Mouse (Mus musculus) testis, adult 2 months (tissue): ENCODE data around the gene Zdhhc12.

Source experiments
- CTCF ChIP-seq: fragments of 200-500 bp; IDR thresholded peaks from 2 replicates; pipeline ENCODE4 v1.5.1; 2012; ENCODE audit warnings: low read depth, mild to moderate bottlenecking, inconsistent platforms, low read length, moderate library complexity; ENCODE audit not compliant: control insufficient read depth, insufficient read depth, insufficient replicate concordance
- POLR2A ChIP-seq: fragments of 200-500 bp; IDR thresholded peaks from 2 replicates; pipeline ENCODE4 v1.6.1; 2012; ENCODE audit warnings: low read depth, mild to moderate bottlenecking, inconsistent platforms, low read length, moderate library complexity; ENCODE audit not compliant: control insufficient read depth

DNA sequence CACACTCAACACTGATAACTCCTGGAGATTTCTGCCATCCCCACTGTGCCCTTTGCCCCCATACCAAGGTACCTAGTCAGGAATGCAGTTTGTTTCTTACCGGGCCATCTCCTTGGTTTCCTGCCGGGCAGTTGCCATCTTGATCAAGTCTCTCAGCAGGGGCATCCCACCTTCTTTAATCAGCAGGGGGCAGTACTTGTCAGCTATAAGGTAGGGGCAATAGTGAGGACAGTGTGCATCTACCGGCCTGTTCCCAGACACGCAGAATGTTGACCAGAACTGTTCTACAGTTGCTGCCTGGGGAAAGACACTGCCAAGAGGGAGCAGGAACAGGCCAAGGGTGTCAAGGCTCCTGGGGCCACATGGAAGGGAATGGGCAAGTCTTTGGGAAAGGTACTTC lies 6.8 kb upstream of the Zdhhc12 start:
- TF ChIP-seq POLR2A (no peak), CTCF (no peak)
